Mouse (Mus musculus) midbrain, embryonic 14.5 days (tissue): ENCODE results near the gene Fbxw8. TPM values are rescaled to one million over a fixed set of nuclear protein-coding genes. Genes with fewer than 3 reads are reported as not detected.
A peak's percentile ranks its signal among the peaks of the same experiment; 100 is the strongest.

ENCODE experiments used
- ATAC-seq: fragments of 200-750 bp; cut with Nextera tagmentation; 2 replicates; pipeline ENCODE4 v1.8.0; 2017; ENCODE audit warnings: moderate number of reproducible peaks, moderate library complexity; ENCODE audit not compliant: low FRiP score, low TSS enrichment
- DNase-seq: peaks from one replicate; pipeline ENCODE4 v3.0.0-alpha.2; 2015
- H3K27ac ChIP-seq: fragments of 300-500 bp; sonication (generic); replicated peaks from 2 replicates; pipeline ENCODE4 v1.5.1; 2014; ENCODE audit warnings: mild to moderate bottlenecking, low read depth, low read length, moderate library complexity
- H3K27me3 ChIP-seq: fragments of 300-500 bp; sonication (generic); 2 replicates; pipeline ENCODE4 v1.6.1; 2014; ENCODE audit warnings: low read length, control low read depth, mixed read lengths; ENCODE audit not compliant: control insufficient read depth, insufficient read depth
- H3K36me3 ChIP-seq: fragments of 300-500 bp; sonication (generic); 2 replicates; pipeline ENCODE4 v1.6.1; 2014; ENCODE audit warnings: low read length, control low read depth; ENCODE audit not compliant: control insufficient read depth, insufficient read depth
- H3K4me1 ChIP-seq: fragments of 300-500 bp; sonication (generic); 2 replicates; pipeline ENCODE4 v1.6.1; 2014; ENCODE audit warnings: mild to moderate bottlenecking, antibody characterized with exemption, low read length, control low read depth; ENCODE audit not compliant: control insufficient read depth, insufficient read depth
- H3K4me2 ChIP-seq: fragments of 300-500 bp; sonication (generic); 2 replicates; pipeline ENCODE4 v1.6.1; 2014; ENCODE audit warnings: mild to moderate bottlenecking, low read length, moderate library complexity
- H3K4me3 ChIP-seq: fragments of 300-500 bp; sonication (generic); replicated peaks from 2 replicates; pipeline ENCODE4 v1.5.1; 2014; ENCODE audit warnings: low read depth, low read length
- H3K9ac ChIP-seq: fragments of 300-500 bp; sonication (generic); replicated peaks from 2 replicates; pipeline ENCODE4 v1.6.1; 2014; ENCODE audit warnings: mild to moderate bottlenecking, low read length, moderate library complexity
- H3K9me3 ChIP-seq: fragments of 300-500 bp; sonication (generic); 2 replicates; pipeline ENCODE4 v1.6.1; 2016; ENCODE audit warnings: low read length, control low read depth, mixed read lengths; ENCODE audit not compliant: control insufficient read depth
- WGBS: fragments of 180-500 bp; shearing (Covaris S2); extraction: QIAGEN DNeasy Blood & Tissue Kit; methylation state at CpG from one replicate; pipeline ENCODE4 v1.1.7; 2014; 5-methylcytosine and 5-hydroxymethylcytosine counted together
- polyA plus RNA-seq: library from polyadenylated mRNA; unstranded; fragments of >200 nt; fragmentation: Nextera tagmentation; extraction: Ambion mirVana; gene quantifications from 2 replicates; pipeline ENCODE4 v1.2.1, GENCODE M21; 2014

The Fbxw8 gene
- polyA plus RNA-seq, 1 experiment from 2014 or later = 21.4 TPM

- H3K9me3 ChIP-seq = no peaks in the 10 kb centered on the region
- no peaks in the 10 kb centered on the region for H3K27me3 ChIP-seq
- no peak overlapping the region; the same call in 1 of the 2 replicates for H3K27ac ChIP-seq
- DNase-seq (no peak), ATAC-seq (no peak)
- H3K9ac ChIP-seq = no peak overlapping the region
- H3K36me3 ChIP-seq = peaks cover 4% of the 10 kb centered on the region; the same call in 1 of the 2 replicates
- 83% methylated on average over 2 of the region's 2 CpGs for WGBS
- no peak overlapping the region for H3K4me2 ChIP-seq
- peaks cover 8% of the 10 kb centered on the region for H3K4me1 ChIP-seq
- H3K4me3 ChIP-seq = no peak overlapping the region
Observed at GRCm38 (mm10) chr5:118015669-118016068, 139.6 kb downstream of the Fbxw8 start.

DNA sequence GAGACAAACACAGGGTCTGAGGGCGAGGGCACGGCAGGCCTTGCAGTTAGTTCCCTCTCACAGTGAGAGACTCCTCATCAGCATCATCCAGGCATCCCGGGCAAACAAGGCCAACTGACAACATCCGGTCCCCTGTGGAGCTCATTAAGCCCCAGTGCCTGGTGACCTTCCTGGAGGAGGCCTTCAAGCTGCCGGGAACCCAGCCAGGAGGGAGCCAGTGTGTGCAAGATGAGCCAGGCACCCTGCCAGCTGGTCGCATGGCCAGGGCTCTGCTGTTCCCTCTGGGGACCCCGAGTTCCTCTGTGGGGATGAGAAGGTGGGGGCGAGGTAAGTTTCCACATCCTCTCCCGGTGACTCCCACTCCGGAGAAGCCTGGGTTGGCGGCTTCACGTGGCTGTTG is 140.2 kb downstream of the Fbxw8 start:
- Histone ChIP-seq H3K4me1 (peaks cover 8% of the 10 kb centered on the region), H3K9ac (no peak overlapping the region), H3K9me3 (no peaks in the 10 kb centered on the region), H3K4me3 (no peak overlapping the region), H3K27ac (peak overlapping the region; percentile 9), H3K36me3 (peaks cover 10% of the 10 kb centered on the region), H3K4me2 (no peak overlapping the region), H3K27me3 (no peaks in the 10 kb centered on the region)
- DNase-seq (peak; percentile 63), ATAC-seq (no peak)
- WGBS = 19% methylated on average over 12 of the region's 12 CpGs

Other genes starting within 250 kb of the Fbxw8 start
- gene Fbxo21, start 178.7 kb downstream of the Fbxw8 start, polyA plus RNA-seq = 128 and 163 TPM in 2 replicates
- 4.4 and 4.9 TPM in 2 replicates for gene Tesc, start 127.7 kb downstream of the Fbxw8 start, polyA plus RNA-seq
- gene Hrk, start 9.2 kb upstream of the Fbxw8 start, polyA plus RNA-seq = 1.4 and 2.9 TPM in 2 replicates
- 14.8 and 16.4 TPM in 2 replicates for gene Rnft2, start 89.7 kb upstream of the Fbxw8 start, polyA plus RNA-seq
- gene 2410131K14Rik, start 89.8 kb upstream of the Fbxw8 start, polyA plus RNA-seq = 17.2 and 17.6 TPM in 2 replicates